Mouse (Mus musculus): Measurements from ENCODE around the gene Cd48. TPM values are rescaled to one million over a fixed set of nuclear protein-coding genes. Genes with fewer than 3 reads are reported as not detected.

Gene Cd48
- 9.6 and 15.3 TPM in 2 replicates for polyA plus RNA-seq (2012; ENCODE audit: low replicate concordance)

GRCm38 (mm10) chr1:171681531-171682299, at the start of gene Cd48:
Cd48 (plus strand) TSS chr1:171682009.

GRCm38 (mm10) chr1:171652734-171653133, 29.1 kb upstream of the Cd48 start, which contains the start of gene Slamf7:
Slamf7 (minus strand) TSS chr1:171653035.

Other genes with a start within 250 kb of the Cd48 start
- gene F11r, start 244.5 kb upstream of the Cd48 start, polyA plus RNA-seq (2012; ENCODE audit: low replicate concordance): 0.16 and 1.7 TPM in 2 replicates
- 17.0 and 18.6 TPM in 2 replicates for gene Alyref2, start 178.5 kb upstream of the Cd48 start, polyA plus RNA-seq (2012; ENCODE audit: low replicate concordance)
- 0.36 and 1.6 TPM in 2 replicates for gene Itln1, start 146.7 kb upstream of the Cd48 start, polyA plus RNA-seq (2012; ENCODE audit: low replicate concordance)
- 1.1 and 1.5 TPM in 2 replicates for gene Cd244a, start 122.8 kb upstream of the Cd48 start, polyA plus RNA-seq (2012; ENCODE audit: low replicate concordance)
- gene Ly9, start 74.6 kb upstream of the Cd48 start, polyA plus RNA-seq (2012; ENCODE audit: low replicate concordance): 10.9 and 18.3 TPM in 2 replicates
- 5.1 and 5.5 TPM in 2 replicates for gene Slamf7, start 29.0 kb upstream of the Cd48 start, polyA plus RNA-seq (2012; ENCODE audit: low replicate concordance)
- gene Slamf1, start 85.1 kb downstream of the Cd48 start, polyA plus RNA-seq (2012; ENCODE audit: low replicate concordance): 1.3 and 5.6 TPM in 2 replicates
- gene Cd84, start 157.7 kb downstream of the Cd48 start, polyA plus RNA-seq (2012; ENCODE audit: low replicate concordance): 4.4 and 12.5 TPM in 2 replicates
- 0.46 and 1.7 TPM in 2 replicates for gene Gm10521, start 213.7 kb downstream of the Cd48 start, polyA plus RNA-seq (2012; ENCODE audit: low replicate concordance)
- 11.1 and 13.6 TPM in 2 replicates for gene Slamf6, start 235.5 kb downstream of the Cd48 start, polyA plus RNA-seq (2012; ENCODE audit: low replicate concordance)